Mouse (Mus musculus) heart, embryonic 12.5 days (tissue): ENCODE results near the gene Limd2. TPM values are rescaled to one million over a fixed set of nuclear protein-coding genes. Genes with fewer than 3 reads are reported as not detected.
A peak's percentile ranks its signal among the peaks of the same experiment; 100 is the strongest.

Source experiments
- ATAC-seq: fragments of 200-750 bp; cut with Nextera tagmentation; 2 replicates; pipeline ENCODE4 v1.8.0; 2017; ENCODE audit warnings: moderate TSS enrichment, moderate library complexity; ENCODE audit not compliant: insufficient number of reproducible peaks, low FRiP score
- H3K27ac ChIP-seq: fragments of 300-500 bp; sonication (generic); 2 replicates; pipeline ENCODE4 v1.5.1; 2016; ENCODE audit warnings: mild to moderate bottlenecking, moderate library complexity; ENCODE audit not compliant: poor library complexity, severe bottlenecking
- H3K27me3 ChIP-seq: fragments of 300-500 bp; sonication (generic); replicated peaks from 2 replicates; pipeline ENCODE4 v1.6.1; 2016; ENCODE audit warnings: mild to moderate bottlenecking, moderate library complexity
- H3K36me3 ChIP-seq: fragments of 300-500 bp; sonication (generic); 2 replicates; pipeline ENCODE4 v1.6.1; 2016; ENCODE audit warnings: mild to moderate bottlenecking, moderate library complexity
- H3K4me1 ChIP-seq: fragments of 300-500 bp; sonication (generic); replicated peaks from 2 replicates; pipeline ENCODE4 v1.6.1; 2016; ENCODE audit warnings: mild to moderate bottlenecking
- H3K4me2 ChIP-seq: fragments of 300-500 bp; sonication (generic); 2 replicates; pipeline ENCODE4 v1.6.1; 2016; ENCODE audit warnings: mild to moderate bottlenecking, moderate library complexity
- H3K4me3 ChIP-seq: fragments of 300-500 bp; sonication (generic); 2 replicates; pipeline ENCODE4 v1.5.1; 2016; ENCODE audit warnings: mild to moderate bottlenecking
- H3K9ac ChIP-seq: fragments of 300-500 bp; sonication (generic); 2 replicates; pipeline ENCODE4 v1.6.1; 2016; ENCODE audit warnings: mild to moderate bottlenecking, moderate library complexity
- H3K9me3 ChIP-seq: fragments of 300-500 bp; sonication (generic); replicated peaks from 2 replicates; pipeline ENCODE4 v1.6.1; 2016; ENCODE audit warnings: mild to moderate bottlenecking, moderate library complexity
- WGBS: fragments of 180-500 bp; shearing (Covaris S2); methylation state at CpG from one replicate; pipeline ENCODE4 v1.1.7; 2016; 5-methylcytosine and 5-hydroxymethylcytosine counted together
- polyA plus RNA-seq: library from polyadenylated mRNA; unstranded; fragments of >200 nt; fragmentation: Nextera tagmentation; extraction: Ambion mirVana; gene quantifications from 2 replicates; pipeline ENCODE4 v1.2.1, GENCODE M21; 2016

Gene Limd2
- polyA plus RNA-seq, 1 experiment from 2014 or later = 125 TPM

DNA sequence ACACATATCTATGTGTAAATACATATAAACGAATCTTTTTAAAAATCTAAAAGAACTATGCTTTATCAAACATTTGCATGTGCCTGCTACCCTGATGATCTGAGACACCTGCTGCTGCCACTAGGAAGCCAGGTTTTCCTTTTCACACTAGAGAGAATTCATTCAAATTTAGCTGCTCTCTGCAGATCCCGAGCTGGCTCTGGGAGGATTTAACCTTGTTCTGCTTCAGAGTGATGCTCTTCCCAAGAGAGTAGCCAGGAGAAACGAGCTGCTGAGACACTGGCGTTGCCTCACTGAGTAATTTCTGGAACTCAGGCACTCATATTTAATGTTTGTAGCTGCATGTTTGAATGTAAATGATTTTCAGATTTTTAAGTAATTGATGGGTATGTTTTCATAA lies 35.9 kb downstream of the Limd2 start:
- Histone ChIP-seq H3K4me1 (peaks cover 7% of the 10 kb centered on the region), H3K4me3 (no peak overlapping the region), H3K36me3 (peaks cover 48% of the 10 kb centered on the region), H3K4me2 (no peak overlapping the region), H3K27me3 (no peaks in the 10 kb centered on the region), H3K9me3 (no peaks in the 10 kb centered on the region), H3K27ac (no peak overlapping the region), H3K9ac (no peak overlapping the region)
- ATAC-seq = no peak
- WGBS = 75% methylated on average over 4 of the region's 4 CpGs

DNA sequence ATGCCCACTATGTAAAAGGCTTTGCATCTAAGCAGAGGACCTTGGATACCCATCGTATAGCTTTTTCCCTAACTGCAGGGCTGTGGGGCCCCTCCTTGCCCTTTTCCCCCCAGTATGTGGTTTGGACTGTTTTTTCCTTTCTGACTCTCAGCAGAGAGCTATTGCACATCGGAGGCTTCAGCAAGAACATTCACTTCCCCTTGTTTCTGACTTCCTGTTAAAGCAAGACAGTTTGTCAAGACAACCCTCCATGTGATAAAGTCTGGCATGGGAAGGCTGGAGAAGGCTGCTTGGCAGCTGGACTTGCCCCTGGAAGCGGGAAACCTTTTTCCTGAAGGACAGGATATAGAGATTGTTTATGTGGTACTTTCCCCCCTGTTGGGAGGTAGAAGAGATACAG lies 37.9 kb downstream of the Limd2 start:
- Histone ChIP-seq H3K9me3 (no peaks in the 10 kb centered on the region), H3K4me3 (no peak overlapping the region), H3K4me2 (no peak overlapping the region), H3K4me1 (peaks cover 4% of the 10 kb centered on the region; the same call in 1 of the 2 replicates), H3K27me3 (no peaks in the 10 kb centered on the region), H3K36me3 (peaks cover 56% of the 10 kb centered on the region), H3K27ac (peak overlapping the region; percentile 34; the same call in 1 of the 2 replicates), H3K9ac (no peak overlapping the region)
- ATAC-seq = no peak
- WGBS = 64% methylated on average over 3 of the region's 3 CpGs

DNA sequence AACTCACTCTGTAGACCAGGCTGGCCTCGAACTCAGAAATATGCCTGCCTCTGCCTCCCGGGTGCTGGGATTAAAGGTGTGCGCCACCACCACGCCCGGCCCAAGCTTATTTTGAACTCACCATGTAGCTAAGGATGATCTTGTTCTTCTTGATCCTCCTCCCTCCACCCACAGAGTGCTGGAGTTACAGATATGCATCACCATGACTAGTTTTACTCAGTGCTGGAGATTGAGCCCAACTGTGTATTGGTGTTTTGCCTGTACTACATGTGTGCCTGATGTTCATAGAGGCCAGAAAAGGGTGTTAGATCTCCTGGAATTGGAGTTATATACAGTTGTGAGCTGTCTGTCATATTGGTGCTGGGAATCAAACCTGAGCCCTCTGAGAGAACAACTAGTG lies 38.4 kb downstream of the Limd2 start:
- H3K4me1 ChIP-seq = peaks cover 4% of the 10 kb centered on the region; the same call in 1 of the 2 replicates
- H3K4me2 ChIP-seq = no peak overlapping the region
- H3K9me3 ChIP-seq = no peaks in the 10 kb centered on the region
- WGBS = 87% methylated on average over 5 of the region's 5 CpGs
- peaks cover 61% of the 10 kb centered on the region for H3K36me3 ChIP-seq
- H3K9ac ChIP-seq = no peak overlapping the region
- ATAC-seq = no peak
- H3K4me3 ChIP-seq = no peak overlapping the region
- no peaks in the 10 kb centered on the region for H3K27me3 ChIP-seq
- H3K27ac ChIP-seq = peak overlapping the region; percentile 34; the same call in 1 of the 2 replicates

DNA sequence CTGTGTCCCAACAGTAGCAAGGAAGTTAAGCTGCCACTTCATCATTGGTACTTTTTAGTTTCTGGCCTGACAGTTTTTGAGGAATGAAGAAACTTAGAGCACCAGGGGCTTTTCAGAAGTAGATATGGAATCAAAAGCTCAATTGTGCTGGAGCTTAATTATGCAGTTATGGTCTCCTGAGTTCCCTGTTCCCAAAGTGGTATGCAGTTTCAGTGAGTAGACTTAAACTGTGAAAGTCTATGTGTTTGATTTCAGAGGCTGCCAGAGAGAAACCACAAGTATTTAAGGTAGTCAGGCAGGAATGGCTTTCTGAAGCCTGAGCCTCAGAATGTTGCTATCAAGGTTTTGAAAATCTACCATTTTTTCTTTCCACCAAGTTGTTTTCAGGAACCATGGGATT lies 49.0 kb downstream of the Limd2 start:
- Histone ChIP-seq H3K27ac (no peak overlapping the region), H3K4me1 (peaks cover 3% of the 10 kb centered on the region; the same call in 1 of the 2 replicates), H3K4me3 (no peak overlapping the region), H3K9me3 (no peaks in the 10 kb centered on the region), H3K4me2 (no peak overlapping the region), H3K27me3 (no peaks in the 10 kb centered on the region), H3K36me3 (peaks cover 39% of the 10 kb centered on the region), H3K9ac (no peak overlapping the region)
- ATAC-seq = no peak

Other genes starting within 250 kb of the Limd2 start
- gene Cyb561, start 207.5 kb downstream of the Limd2 start, polyA plus RNA-seq = 4.1 and 5.5 TPM in 2 replicates
- gene Ace, start 192.9 kb downstream of the Limd2 start, polyA plus RNA-seq = 1.00 and 1.3 TPM in 2 replicates
- not detected in 2 replicates for gene Ace3, start 166.2 kb downstream of the Limd2 start, polyA plus RNA-seq
- 0.19 TPM in 1 of 2 replicates, not detected in the other for gene Kcnh6, start 152.7 kb downstream of the Limd2 start, polyA plus RNA-seq
- gene Dcaf7, start 124.0 kb downstream of the Limd2 start, polyA plus RNA-seq = 62.7 and 69.9 TPM in 2 replicates
- 9.0 and 11.8 TPM in 2 replicates for gene Taco1, start 94.8 kb downstream of the Limd2 start, polyA plus RNA-seq
- 35.0 and 35.3 TPM in 2 replicates for gene Map3k3, start 76.2 kb downstream of the Limd2 start, polyA plus RNA-seq
- gene Gm10840, start within 50 bp of the Limd2 start, polyA plus RNA-seq = not detected in 2 replicates
- 22.4 and 22.6 TPM in 2 replicates for gene Strada, start 41.3 kb upstream of the Limd2 start, polyA plus RNA-seq
- 90.3 and 93.1 TPM in 2 replicates for gene Ccdc47, start 55.5 kb upstream of the Limd2 start, polyA plus RNA-seq
- gene Ddx42, start 56.1 kb upstream of the Limd2 start, polyA plus RNA-seq = 59.1 and 60.7 TPM in 2 replicates
- 45.3 and 45.9 TPM in 2 replicates for gene Ftsj3, start 95.2 kb upstream of the Limd2 start, polyA plus RNA-seq
- 247 and 253 TPM in 2 replicates for gene Psmc5, start 95.3 kb upstream of the Limd2 start, polyA plus RNA-seq
- 24.6 and 25.3 TPM in 2 replicates for gene Smarcd2, start 112.1 kb upstream of the Limd2 start, polyA plus RNA-seq
- gene Tcam1, start 115.8 kb upstream of the Limd2 start, polyA plus RNA-seq = 0.05 and 0.06 TPM in 2 replicates
- gene Gh, start 141.0 kb upstream of the Limd2 start, polyA plus RNA-seq = not detected in 2 replicates
- gene Cd79b, start 153.9 kb upstream of the Limd2 start, polyA plus RNA-seq = 0.83 and 0.95 TPM in 2 replicates
- gene Scn4a, start 192.4 kb upstream of the Limd2 start, polyA plus RNA-seq = 0.08 and 0.13 TPM in 2 replicates
- 0.28 TPM in 1 of 2 replicates, not detected in the other for gene Prr29, start 204.6 kb upstream of the Limd2 start, polyA plus RNA-seq
- gene Icam2, start 227.2 kb upstream of the Limd2 start, polyA plus RNA-seq = 59.7 and 68.4 TPM in 2 replicates